Mouse (Mus musculus) lung, embryonic 15.5 days (tissue): Measurements from ENCODE around the gene Gm49387. TPM values are rescaled to one million over a fixed set of nuclear protein-coding genes. Genes with fewer than 3 reads are reported as not detected.
A peak's percentile ranks its signal among the peaks of the same experiment; 100 is the strongest.

Source experiments
- ATAC-seq: fragments of 200-750 bp; cut with Nextera tagmentation; 2 replicates; pipeline ENCODE4 v1.8.0; 2017; ENCODE audit warnings: moderate number of reproducible peaks, borderline replicate concordance; ENCODE audit not compliant: low FRiP score, low TSS enrichment; ENCODE audit errors: extremely low read depth
- H3K27ac ChIP-seq: fragments of 300-500 bp; sonication (generic); 2 replicates; pipeline ENCODE4 v1.5.1; 2015; ENCODE audit warnings: moderate library complexity, mild to moderate bottlenecking, inconsistent platforms
- H3K27me3 ChIP-seq: fragments of 300-500 bp; sonication (generic); 2 replicates; pipeline ENCODE4 v1.6.1; 2015; ENCODE audit warnings: inconsistent platforms
- H3K36me3 ChIP-seq: fragments of 300-500 bp; sonication (generic); 2 replicates; pipeline ENCODE4 v1.6.1; 2015; ENCODE audit warnings: inconsistent platforms
- H3K4me1 ChIP-seq: fragments of 300-500 bp; sonication (generic); 2 replicates; pipeline ENCODE4 v1.6.1; 2015; ENCODE audit warnings: inconsistent platforms
- H3K4me2 ChIP-seq: fragments of 300-500 bp; sonication (generic); 2 replicates; pipeline ENCODE4 v1.6.1; 2015; ENCODE audit warnings: inconsistent platforms, mild to moderate bottlenecking, moderate library complexity
- H3K4me3 ChIP-seq: fragments of 300-500 bp; sonication (generic); 2 replicates; pipeline ENCODE4 v1.5.1; 2015; ENCODE audit warnings: mild to moderate bottlenecking, inconsistent platforms
- H3K9ac ChIP-seq: fragments of 300-500 bp; sonication (generic); 2 replicates; pipeline ENCODE4 v1.6.1; 2015; ENCODE audit warnings: inconsistent platforms
- H3K9me3 ChIP-seq: fragments of 300-500 bp; sonication (generic); 2 replicates; pipeline ENCODE4 v1.6.1; 2016; ENCODE audit warnings: inconsistent platforms
- WGBS: fragments of 180-500 bp; shearing (Covaris S2); methylation state at CpG from one replicate; pipeline ENCODE4 v1.1.7; 2015; 5-methylcytosine and 5-hydroxymethylcytosine counted together
- polyA plus RNA-seq: library from polyadenylated mRNA; unstranded; fragments of >200 nt; fragmentation: Nextera tagmentation; extraction: Ambion mirVana; gene quantifications from 2 replicates; pipeline ENCODE4 v1.2.1, GENCODE M21; 2015

Gm49387 gene
- polyA plus RNA-seq, 1 experiment from 2014 or later = 2.5 TPM

- Histone ChIP-seq H3K4me2 (no peak overlapping the region), H3K36me3 (no peaks in the 10 kb centered on the region), H3K4me1 (peaks cover 56% of the 10 kb centered on the region), H3K9me3 (no peaks in the 10 kb centered on the region), H3K9ac (no peak overlapping the region), H3K27ac (peak overlapping the region; percentile 61; the same call in 1 of the 2 replicates), H3K4me3 (no peak overlapping the region), H3K27me3 (no peaks in the 10 kb centered on the region)
- 53% methylated on average over 10 of the region's 10 CpGs for WGBS
- no peak for ATAC-seq
Observed at GRCm38 (mm10) chr14:31659501-31660181, 19.0 kb upstream of the Gm49387 start.

- Histone ChIP-seq H3K27ac (no peak overlapping the region), H3K9ac (no peak overlapping the region)
Observed at GRCm38 (mm10) chr14:31658126-31658680, 17.5 kb upstream of the Gm49387 start.

GRCm38 (mm10) chr14:31656857-31657645 is 16.4 kb upstream of the Gm49387 start:
- Histone ChIP-seq H3K36me3 (no peaks in the 10 kb centered on the region), H3K4me1 (peaks cover 34% of the 10 kb centered on the region), H3K27me3 (no peaks in the 10 kb centered on the region), H3K4me2 (no peak overlapping the region), H3K4me3 (no peak overlapping the region), H3K27ac (no peak overlapping the region), H3K9ac (no peak overlapping the region), H3K9me3 (no peaks in the 10 kb centered on the region)
- 29% methylated on average over 5 of the region's 5 CpGs for WGBS
- no peak for ATAC-seq

More at GRCm38 (mm10) chr14:31658126-31658680, 17.5 kb upstream of the Gm49387 start:
- H3K4me2 ChIP-seq = no peak overlapping the region
- no peak overlapping the region for H3K4me3 ChIP-seq
- WGBS = 80% methylated on average over 8 of the region's 8 CpGs
- no peaks in the 10 kb centered on the region for H3K27me3 ChIP-seq
- ATAC-seq = no peak
- no peaks in the 10 kb centered on the region for H3K36me3 ChIP-seq
- H3K9me3 ChIP-seq = no peaks in the 10 kb centered on the region
- peaks cover 42% of the 10 kb centered on the region for H3K4me1 ChIP-seq

GRCm38 (mm10) chr14:31656386-31656785 is 15.7 kb upstream of the Gm49387 start:
- H3K27ac ChIP-seq = no peak overlapping the region
- H3K4me2 ChIP-seq = no peak overlapping the region
- WGBS = 62% methylated on average over 7 of the region's 7 CpGs
- H3K9ac ChIP-seq = no peak overlapping the region
- H3K9me3 ChIP-seq = no peaks in the 10 kb centered on the region
- H3K4me1 ChIP-seq = peaks cover 31% of the 10 kb centered on the region
- no peak overlapping the region for H3K4me3 ChIP-seq
- no peak for ATAC-seq
- no peaks in the 10 kb centered on the region for H3K27me3 ChIP-seq
- H3K36me3 ChIP-seq = no peaks in the 10 kb centered on the region

GRCm38 (mm10) chr14:31655406-31655805 is 14.7 kb upstream of the Gm49387 start:
- ATAC-seq = no peak
- Histone ChIP-seq H3K27me3 (no peaks in the 10 kb centered on the region), H3K9ac (no peak overlapping the region), H3K4me3 (no peak overlapping the region), H3K4me1 (peaks cover 26% of the 10 kb centered on the region), H3K27ac (no peak overlapping the region), H3K4me2 (no peak overlapping the region), H3K9me3 (peaks cover 2% of the 10 kb centered on the region; the same call in 1 of the 2 replicates), H3K36me3 (no peaks in the 10 kb centered on the region)
- WGBS = 78% methylated on average over 14 of the region's 14 CpGs

- no peak for ATAC-seq
- Histone ChIP-seq H3K27ac (no peak overlapping the region), H3K4me3 (no peak overlapping the region), H3K4me1 (peaks cover 20% of the 10 kb centered on the region), H3K36me3 (no peaks in the 10 kb centered on the region), H3K9ac (no peak overlapping the region), H3K4me2 (no peak overlapping the region), H3K27me3 (no peaks in the 10 kb centered on the region), H3K9me3 (peaks cover 4% of the 10 kb centered on the region; the same call in 1 of the 2 replicates)
- WGBS = 86% methylated on average over 5 of the region's 5 CpGs
Observed at GRCm38 (mm10) chr14:31654816-31655215, 14.1 kb upstream of the Gm49387 start.

GRCm38 (mm10) chr14:31653101-31653875 is 12.6 kb upstream of the Gm49387 start:
- Histone ChIP-seq H3K4me2 (no peak overlapping the region), H3K9ac (no peak overlapping the region), H3K4me3 (no peak overlapping the region), H3K9me3 (peaks cover 4% of the 10 kb centered on the region; the same call in 1 of the 2 replicates), H3K4me1 (peaks cover 13% of the 10 kb centered on the region), H3K27ac (no peak overlapping the region), H3K27me3 (no peaks in the 10 kb centered on the region), H3K36me3 (no peaks in the 10 kb centered on the region)
- ATAC-seq = no peak
- 70% methylated on average over 14 of the region's 14 CpGs for WGBS

- H3K27ac ChIP-seq = no peak overlapping the region
- no peak for ATAC-seq
- no peak overlapping the region for H3K4me2 ChIP-seq
- H3K9me3 ChIP-seq = peaks cover 4% of the 10 kb centered on the region; the same call in 1 of the 2 replicates
- H3K27me3 ChIP-seq = no peaks in the 10 kb centered on the region
- no peaks in the 10 kb centered on the region for H3K36me3 ChIP-seq
- H3K4me1 ChIP-seq = peaks cover 12% of the 10 kb centered on the region
- H3K4me3 ChIP-seq = no peak overlapping the region
- 55% methylated on average over 1 of the region's 1 CpGs for WGBS
- H3K9ac ChIP-seq = no peak overlapping the region
Observed at GRCm38 (mm10) chr14:31652624-31653023, 11.9 kb upstream of the Gm49387 start.

GRCm38 (mm10) chr14:31652106-31652505 is 11.4 kb upstream of the Gm49387 start:
- H3K4me1 ChIP-seq = peaks cover 7% of the 10 kb centered on the region
- no peak for ATAC-seq
- WGBS = 31% methylated on average over 5 of the region's 5 CpGs
- H3K27ac ChIP-seq = no peak overlapping the region
- H3K9me3 ChIP-seq = peaks cover 4% of the 10 kb centered on the region; the same call in 1 of the 2 replicates
- H3K4me3 ChIP-seq = no peak overlapping the region
- H3K27me3 ChIP-seq = no peaks in the 10 kb centered on the region
- H3K4me2 ChIP-seq = no peak overlapping the region
- no peaks in the 10 kb centered on the region for H3K36me3 ChIP-seq
- H3K9ac ChIP-seq = no peak overlapping the region

- ATAC-seq = no peak
- Histone ChIP-seq H3K9me3 (peaks cover 4% of the 10 kb centered on the region; the same call in 1 of the 2 replicates), H3K27ac (no peak overlapping the region), H3K36me3 (no peaks in the 10 kb centered on the region), H3K4me2 (no peak overlapping the region), H3K27me3 (no peaks in the 10 kb centered on the region), H3K9ac (no peak overlapping the region), H3K4me1 (0 out of 2 replicates have a peak, but pooled peaks cover 4% of the 10 kb centered on the region), H3K4me3 (no peak overlapping the region)
- WGBS = 58% methylated on average over 7 of the region's 7 CpGs
Observed at GRCm38 (mm10) chr14:31651206-31651605, 10.5 kb upstream of the Gm49387 start.

GRCm38 (mm10) chr14:31650347-31650746 is 9.7 kb upstream of the Gm49387 start:
- WGBS = 93% methylated on average over 3 of the region's 3 CpGs

More at GRCm38 (mm10) chr14:31650347-31650746, 9.7 kb upstream of the Gm49387 start:
- no peak for ATAC-seq
- Histone ChIP-seq H3K27ac (no peak overlapping the region), H3K27me3 (no peaks in the 10 kb centered on the region), H3K36me3 (no peaks in the 10 kb centered on the region), H3K4me1 (0 out of 2 replicates have a peak, but pooled peaks cover 4% of the 10 kb centered on the region), H3K4me2 (no peak overlapping the region), H3K9me3 (peaks cover 4% of the 10 kb centered on the region; the same call in 1 of the 2 replicates), H3K4me3 (no peak overlapping the region), H3K9ac (no peak overlapping the region)
